Mouse (Mus musculus) cerebellum, adult 2 months (tissue): ENCODE measurements around the gene Rreb1.

ENCODE experiments used
- CTCF ChIP-seq: fragments of 200-500 bp; IDR thresholded peaks from 2 replicates; pipeline ENCODE4 v1.5.1; 2011; ENCODE audit warnings: low read depth, mild to moderate bottlenecking, control low read depth, low read length, moderate library complexity, borderline replicate concordance; ENCODE audit not compliant: insufficient read depth
- POLR2A ChIP-seq: fragments of 200-500 bp; IDR thresholded peaks from 2 replicates; pipeline ENCODE4 v1.6.1; 2011; ENCODE audit warnings: low read length, control low read depth, borderline replicate concordance; ENCODE audit not compliant: insufficient read depth

- TF ChIP-seq POLR2A (no peak), CTCF (no peak)
Observed at GRCm38 (mm10) chr13:37824956-37825645, 46.9 kb downstream of the Rreb1 start.
